Mouse (Mus musculus) hindbrain, embryonic 13.5 days (tissue): ENCODE measurements around the gene Adamtsl2. TPM values are rescaled to one million over a fixed set of nuclear protein-coding genes. Genes with fewer than 3 reads are reported as not detected.

Source experiments
- ATAC-seq: fragments of 200-750 bp; cut with Nextera tagmentation; 2 replicates; pipeline ENCODE4 v1.8.0; 2017; ENCODE audit warnings: moderate TSS enrichment; ENCODE audit not compliant: low FRiP score
- H3K27ac ChIP-seq: fragments of 300-500 bp; sonication (generic); 2 replicates; pipeline ENCODE4 v1.5.1; 2015; ENCODE audit warnings: inconsistent platforms, mild to moderate bottlenecking, moderate library complexity
- H3K27me3 ChIP-seq: fragments of 300-500 bp; sonication (generic); 2 replicates; pipeline ENCODE4 v1.6.1; 2015; ENCODE audit warnings: mild to moderate bottlenecking, inconsistent platforms
- H3K36me3 ChIP-seq: fragments of 300-500 bp; sonication (generic); 2 replicates; pipeline ENCODE4 v1.6.1; 2015; ENCODE audit warnings: mild to moderate bottlenecking, inconsistent platforms
- H3K4me1 ChIP-seq: fragments of 300-500 bp; sonication (generic); replicated peaks from 2 replicates; pipeline ENCODE4 v1.6.1; 2015; ENCODE audit warnings: inconsistent platforms
- H3K4me2 ChIP-seq: fragments of 300-500 bp; sonication (generic); 2 replicates; pipeline ENCODE4 v1.6.1; 2015; ENCODE audit warnings: inconsistent platforms, mild to moderate bottlenecking, moderate library complexity
- H3K4me3 ChIP-seq: fragments of 300-500 bp; sonication (generic); 2 replicates; pipeline ENCODE4 v1.5.1; 2015; ENCODE audit warnings: mild to moderate bottlenecking, inconsistent platforms
- H3K9ac ChIP-seq: fragments of 300-500 bp; sonication (generic); 2 replicates; pipeline ENCODE4 v1.6.1; 2015; ENCODE audit warnings: mild to moderate bottlenecking, inconsistent platforms
- H3K9me3 ChIP-seq: fragments of 300-500 bp; sonication (generic); 2 replicates; pipeline ENCODE4 v1.6.1; 2016; ENCODE audit warnings: inconsistent platforms
- WGBS: fragments of 180-500 bp; shearing (Covaris S2); methylation state at CpG from one replicate; pipeline ENCODE4 v1.1.7; 2015; 5-methylcytosine and 5-hydroxymethylcytosine counted together
- polyA plus RNA-seq: library from polyadenylated mRNA; unstranded; fragments of >200 nt; fragmentation: Nextera tagmentation; extraction: Ambion mirVana; gene quantifications from 2 replicates; pipeline ENCODE4 v1.2.1, GENCODE M21; 2015

Adamtsl2 gene
- 7.6 and 8.9 TPM in 2 replicates for polyA plus RNA-seq

- no peaks in the 10 kb centered on the region for H3K9me3 ChIP-seq
- peaks cover 9% of the 10 kb centered on the region; the same call in 1 of the 2 replicates for H3K27me3 ChIP-seq
- peak; percentile 63 for ATAC-seq
- WGBS, result 1% methylated on average over 10 of the region's 10 CpGs
- H3K4me1 ChIP-seq, result peaks cover 30% of the 10 kb centered on the region
- H3K9ac ChIP-seq, result peak within 1 kb of the TSS; percentile 30; the same call in 1 of the 2 replicates
- peak within 1 kb of the TSS; percentile 77 for H3K27ac ChIP-seq
- no peaks in the 10 kb centered on the region for H3K36me3 ChIP-seq
- H3K4me3 ChIP-seq, result peak within 1 kb of the TSS; percentile 7
- peak within 1 kb of the TSS; percentile 31 for H3K4me2 ChIP-seq
These were observed at the start of gene Adamtsl2 for GRCm38 (mm10) chr2:27079152-27079584. TSS of gene Adamtsl2 (plus strand) at chr2:27079379.

- Histone ChIP-seq H3K27ac (no peak overlapping the region), H3K27me3 (peaks cover 20% of the 10 kb centered on the region), H3K4me3 (no peak overlapping the region), H3K36me3 (no peaks in the 10 kb centered on the region), H3K9me3 (no peaks in the 10 kb centered on the region), H3K4me2 (no peak overlapping the region), H3K4me1 (peaks cover 11% of the 10 kb centered on the region), H3K9ac (no peak overlapping the region)
- ATAC-seq, result no peak
- 76% methylated on average over 2 of the region's 2 CpGs for WGBS
These were observed 46.8 kb upstream of the Adamtsl2 start for GRCm38 (mm10) chr2:27032361-27032760.

- Histone ChIP-seq H3K4me1 (no peaks in the 10 kb centered on the region), H3K27me3 (peaks cover 10% of the 10 kb centered on the region; the same call in 1 of the 2 replicates), H3K9me3 (no peaks in the 10 kb centered on the region), H3K4me2 (no peak overlapping the region), H3K36me3 (no peaks in the 10 kb centered on the region), H3K9ac (no peak overlapping the region), H3K27ac (no peak overlapping the region), H3K4me3 (no peak overlapping the region)
- 72% methylated on average over 3 of the region's 3 CpGs for WGBS
- ATAC-seq, result no peak
These were observed 43.2 kb upstream of the Adamtsl2 start for GRCm38 (mm10) chr2:27036003-27036402.

GRCm38 (mm10) chr2:27037008-27037407 lies 42.2 kb upstream of the Adamtsl2 start:
- no peak overlapping the region for H3K4me3 ChIP-seq
- H3K4me2 ChIP-seq, result no peak overlapping the region
- no peaks in the 10 kb centered on the region for H3K4me1 ChIP-seq
- no peaks in the 10 kb centered on the region for H3K9me3 ChIP-seq
- H3K27me3 ChIP-seq, result peaks cover 13% of the 10 kb centered on the region; the same call in 1 of the 2 replicates
- 63% methylated on average over 4 of the region's 4 CpGs for WGBS
- no peak overlapping the region for H3K9ac ChIP-seq
- no peaks in the 10 kb centered on the region for H3K36me3 ChIP-seq
- no peak overlapping the region for H3K27ac ChIP-seq
- no peak for ATAC-seq

- no peak overlapping the region for H3K4me3 ChIP-seq
- H3K27ac ChIP-seq, result no peak overlapping the region
- no peaks in the 10 kb centered on the region for H3K4me1 ChIP-seq
- H3K36me3 ChIP-seq, result no peaks in the 10 kb centered on the region
- peaks cover 14% of the 10 kb centered on the region; the same call in 1 of the 2 replicates for H3K27me3 ChIP-seq
- peak; percentile 58 for ATAC-seq
- H3K9ac ChIP-seq, result no peak overlapping the region
- H3K9me3 ChIP-seq, result no peaks in the 10 kb centered on the region
- WGBS, result 3% methylated on average over 3 of the region's 3 CpGs
- H3K4me2 ChIP-seq, result no peak overlapping the region
These were observed 40.6 kb upstream of the Adamtsl2 start for GRCm38 (mm10) chr2:27038596-27038995.

GRCm38 (mm10) chr2:27039286-27039685 lies 39.9 kb upstream of the Adamtsl2 start:
- no peak overlapping the region for H3K9ac ChIP-seq
- no peaks in the 10 kb centered on the region for H3K4me1 ChIP-seq
- 0% methylated on average over 1 of the region's 1 CpGs for WGBS
- H3K4me3 ChIP-seq, result no peak overlapping the region
- no peaks in the 10 kb centered on the region for H3K36me3 ChIP-seq
- H3K4me2 ChIP-seq, result no peak overlapping the region
- peaks cover 14% of the 10 kb centered on the region; the same call in 1 of the 2 replicates for H3K27me3 ChIP-seq
- H3K9me3 ChIP-seq, result no peaks in the 10 kb centered on the region
- no peak for ATAC-seq
- no peak overlapping the region for H3K27ac ChIP-seq

GRCm38 (mm10) chr2:27042131-27042844 lies 36.9 kb upstream of the Adamtsl2 start:
- H3K9ac ChIP-seq, result no peak overlapping the region
- no peak overlapping the region for H3K27ac ChIP-seq
- no peaks in the 10 kb centered on the region for H3K9me3 ChIP-seq
- 72% methylated on average over 8 of the region's 8 CpGs for WGBS
- H3K4me3 ChIP-seq, result no peak overlapping the region
- H3K4me1 ChIP-seq, result no peaks in the 10 kb centered on the region
- no peak overlapping the region for H3K4me2 ChIP-seq
- peaks cover 18% of the 10 kb centered on the region for H3K27me3 ChIP-seq
- no peaks in the 10 kb centered on the region for H3K36me3 ChIP-seq
- ATAC-seq, result no peak

GRCm38 (mm10) chr2:27043461-27043860 lies 35.7 kb upstream of the Adamtsl2 start:
- Histone ChIP-seq H3K27ac (no peak overlapping the region), H3K4me2 (no peak overlapping the region), H3K9me3 (no peaks in the 10 kb centered on the region), H3K9ac (no peak overlapping the region), H3K4me1 (no peaks in the 10 kb centered on the region), H3K4me3 (no peak overlapping the region), H3K27me3 (peaks cover 18% of the 10 kb centered on the region), H3K36me3 (no peaks in the 10 kb centered on the region)
- WGBS, result 32% methylated on average over 3 of the region's 3 CpGs
- peak; percentile 89 for ATAC-seq

- Histone ChIP-seq H3K9me3 (no peaks in the 10 kb centered on the region), H3K4me2 (no peak overlapping the region), H3K27me3 (peaks cover 16% of the 10 kb centered on the region), H3K4me3 (no peak overlapping the region), H3K9ac (no peak overlapping the region), H3K27ac (no peak overlapping the region), H3K36me3 (no peaks in the 10 kb centered on the region), H3K4me1 (no peaks in the 10 kb centered on the region)
- 69% methylated on average over 4 of the region's 4 CpGs for WGBS
- no peak for ATAC-seq
These were observed 35.0 kb upstream of the Adamtsl2 start for GRCm38 (mm10) chr2:27044166-27044565.

GRCm38 (mm10) chr2:27044641-27045040 lies 34.5 kb upstream of the Adamtsl2 start:
- WGBS, result 76% methylated on average over 3 of the region's 3 CpGs
- ATAC-seq, result no peak
- no peaks in the 10 kb centered on the region for H3K36me3 ChIP-seq
- H3K4me2 ChIP-seq, result no peak overlapping the region
- H3K27me3 ChIP-seq, result peaks cover 12% of the 10 kb centered on the region; the same call in 1 of the 2 replicates
- no peak overlapping the region for H3K27ac ChIP-seq
- no peaks in the 10 kb centered on the region for H3K4me1 ChIP-seq
- no peak overlapping the region for H3K9ac ChIP-seq
- no peaks in the 10 kb centered on the region for H3K9me3 ChIP-seq
- no peak overlapping the region for H3K4me3 ChIP-seq

- Histone ChIP-seq H3K36me3 (no peaks in the 10 kb centered on the region), H3K27ac (no peak overlapping the region), H3K4me3 (no peak overlapping the region), H3K27me3 (peaks cover 7% of the 10 kb centered on the region; the same call in 1 of the 2 replicates), H3K4me1 (no peaks in the 10 kb centered on the region), H3K4me2 (no peak overlapping the region), H3K9ac (no peak overlapping the region), H3K9me3 (no peaks in the 10 kb centered on the region)
- 70% methylated on average over 8 of the region's 8 CpGs for WGBS
- no peak for ATAC-seq
These were observed 33.0 kb upstream of the Adamtsl2 start for GRCm38 (mm10) chr2:27045979-27046770.

- Histone ChIP-seq H3K27me3 (peaks cover 4% of the 10 kb centered on the region; the same call in 1 of the 2 replicates), H3K4me2 (no peak overlapping the region), H3K9me3 (no peaks in the 10 kb centered on the region), H3K4me1 (no peaks in the 10 kb centered on the region), H3K27ac (no peak overlapping the region), H3K4me3 (no peak overlapping the region), H3K9ac (no peak overlapping the region), H3K36me3 (no peaks in the 10 kb centered on the region)
- 40% methylated on average over 6 of the region's 6 CpGs for WGBS
- no peak for ATAC-seq
These were observed 29.8 kb upstream of the Adamtsl2 start for GRCm38 (mm10) chr2:27049408-27049807.
